Mouse (Mus musculus): ENCODE data around the gene Gm11146. TPM values are rescaled to one million over a fixed set of nuclear protein-coding genes. Genes with fewer than 3 reads are reported as not detected.

Gm11146 gene
- not detected in 2 replicates for polyA plus RNA-seq (2012; rRNA removed)

DNA sequence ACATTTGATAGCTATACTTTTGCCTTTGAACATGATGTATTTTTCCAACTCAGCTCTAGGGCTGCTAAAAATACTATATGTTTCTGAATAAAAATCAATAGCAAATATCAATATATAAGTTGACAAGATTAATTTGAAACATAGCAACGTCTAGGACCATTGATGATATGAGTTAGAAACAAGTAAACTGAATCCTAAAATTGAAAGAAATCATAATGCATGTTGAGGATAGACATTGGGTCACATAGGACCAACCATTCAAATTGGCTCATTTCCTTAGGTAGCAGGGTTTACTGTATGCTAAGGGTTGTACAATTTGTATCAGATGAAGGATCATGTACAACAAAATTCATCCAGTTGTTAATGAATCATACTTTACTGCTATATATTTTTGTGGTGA is at the start of gene Gm11146:
Gene Gm11146, minus strand, starts transcription at position 101 of the 400 bp plus-strand sequence.

